Mouse (Mus musculus) MEL (cell line): Measurements from ENCODE around the gene Tmem184b. TPM values are rescaled to one million over a fixed set of nuclear protein-coding genes. Genes with fewer than 3 reads are reported as not detected.

ENCODE experiments used
- DNase-seq: peaks from one replicate; pipeline ENCODE4 v3.0.0; 2011; ENCODE audit warnings: low read depth, low spot score
- H3K27ac ChIP-seq: 2 replicates; pipeline ENCODE4 v1.5.1; 2012; ENCODE audit warnings: low read depth, mild to moderate bottlenecking, control low read depth, low read length, moderate library complexity; ENCODE audit not compliant: control insufficient read depth
- H3K27me3 ChIP-seq, 2 experiments: fragments of 150-350 bp in 1 of 2; sonication (generic) in 1 of 2; 2 replicates each; pipeline ENCODE4 v1.6.1; 2012; ENCODE audit warnings: low read length in 2 of 2, mild to moderate bottlenecking in 2 of 2, improper control_type of control experiment in 1 of 2, moderate library complexity in 1 of 2; ENCODE audit not compliant: insufficient read depth in 2 of 2, control insufficient read depth in 1 of 2
- H3K36me3 ChIP-seq, 2 experiments: 2 replicates each; pipeline ENCODE4 v1.6.1; 2012 to 2014; ENCODE audit warnings: low read length in 2 of 2, improper control_type of control experiment in 1 of 2, inconsistent platforms in 1 of 2, mild to moderate bottlenecking in 1 of 2; ENCODE audit not compliant: insufficient read depth in 2 of 2, control insufficient read depth in 1 of 2
- H3K4me1 ChIP-seq, 2 experiments: fragments of 150-350 bp in 1 of 2; sonication (generic) in 1 of 2; 2 replicates each; pipeline ENCODE4 v1.6.1; 2012; ENCODE audit warnings: low read length in 2 of 2, improper control_type of control experiment in 1 of 2, mild to moderate bottlenecking in 1 of 2; ENCODE audit not compliant: insufficient read depth in 2 of 2, control insufficient read depth in 1 of 2
- H3K4me3 ChIP-seq, 2 experiments: fragments of 150-350 bp in 1 of 2; sonication (generic) in 1 of 2; 2 replicates each; pipeline ENCODE4 v1.5.1; 2012; ENCODE audit warnings: low read depth in 2 of 2, low read length in 2 of 2, mild to moderate bottlenecking in 2 of 2, moderate library complexity in 2 of 2, control low read depth in 1 of 2, improper control_type of control experiment in 1 of 2; ENCODE audit not compliant: control insufficient read depth in 1 of 2, insufficient read depth in 1 of 2
- H3K79me2 ChIP-seq: 2 replicates; pipeline ENCODE4 v1.6.1; 2012; ENCODE audit warnings: mild to moderate bottlenecking, low read length, moderate library complexity; ENCODE audit not compliant: control insufficient read depth, poor library complexity, insufficient read depth
- H3K9ac ChIP-seq: 2 replicates; pipeline ENCODE4 v1.6.1; 2012; ENCODE audit warnings: low read depth, mild to moderate bottlenecking, control low read depth, low read length, moderate library complexity; ENCODE audit not compliant: control insufficient read depth, poor library complexity, severe bottlenecking
- H3K9me3 ChIP-seq: fragments of 150-350 bp; sonication (generic); replicated peaks from 2 replicates; pipeline ENCODE4 v1.6.1; 2012; ENCODE audit warnings: mild to moderate bottlenecking, low read length, improper control_type of control experiment, moderate library complexity; ENCODE audit not compliant: insufficient read depth
- CHD2 ChIP-seq: IDR thresholded peaks from 2 replicates; pipeline ENCODE4 v1.6.1; 2011; ENCODE audit warnings: low read length, improper control_type of control experiment
- EP300 ChIP-seq, 2 experiments: IDR thresholded peaks; 2 replicates each; pipeline ENCODE4 v1.6.1; 2011; ENCODE audit warnings: improper control_type of control experiment in 2 of 2, low read length in 2 of 2, low read depth in 1 of 2, mild to moderate bottlenecking in 1 of 2
- ETS1 ChIP-seq: IDR thresholded peaks from 2 replicates; pipeline ENCODE4 v1.6.1; 2012; ENCODE audit warnings: low read depth, mild to moderate bottlenecking, inconsistent platforms, low read length, improper control_type of control experiment, moderate library complexity
- GATA1 ChIP-seq: IDR thresholded peaks from 2 replicates; pipeline ENCODE4 v1.6.1; 2011; ENCODE audit warnings: low read depth, low read length, improper control_type of control experiment
- HCFC1 ChIP-seq: IDR thresholded peaks from 2 replicates; pipeline ENCODE4 v1.6.1; 2012; ENCODE audit warnings: low read depth, mild to moderate bottlenecking, inconsistent platforms, low read length, improper control_type of control experiment, moderate library complexity
- JUND ChIP-seq: IDR thresholded peaks from 2 replicates; pipeline ENCODE4 v1.6.1; 2011; ENCODE audit warnings: low read depth, mild to moderate bottlenecking, improper control_type of control experiment, low read length
- KAT2A ChIP-seq: conservative IDR thresholded peaks from 2 replicates; pipeline ENCODE4 v1.6.1; 2012; ENCODE audit warnings: low read depth, low read length, improper control_type of control experiment, inconsistent platforms
- MXI1 ChIP-seq: IDR thresholded peaks from 2 replicates; pipeline ENCODE4 v1.6.1; 2011; ENCODE audit warnings: mild to moderate bottlenecking, low read depth, low read length, improper control_type of control experiment
- MYC ChIP-seq: IDR thresholded peaks from 2 replicates; pipeline ENCODE4 v1.6.1; 2011; ENCODE audit warnings: low read depth, mild to moderate bottlenecking, low read length, improper control_type of control experiment, moderate library complexity
- NRF1 ChIP-seq: IDR thresholded peaks from 2 replicates; pipeline ENCODE4 v1.6.1; 2014; ENCODE audit warnings: low read depth, mild to moderate bottlenecking, inconsistent platforms, low read length, improper control_type of control experiment, moderate library complexity; ENCODE audit not compliant: poor library complexity, insufficient read depth, severe bottlenecking
- POLR2AphosphoS2 ChIP-seq: IDR thresholded peaks from 2 replicates; pipeline ENCODE4 v1.6.1; 2011; ENCODE audit warnings: low read length, improper control_type of control experiment
- POLR2AphosphoS5 ChIP-seq: IDR thresholded peaks from 2 replicates; pipeline ENCODE4 v1.6.1; 2012; ENCODE audit warnings: low read depth, borderline replicate concordance, mild to moderate bottlenecking, inconsistent platforms, low read length, moderate library complexity, mixed read lengths
- SIN3A ChIP-seq: IDR thresholded peaks from 2 replicates; pipeline ENCODE4 v1.6.1; 2012; ENCODE audit warnings: low read length, improper control_type of control experiment, inconsistent platforms
- SMC3 ChIP-seq: IDR thresholded peaks from 2 replicates; pipeline ENCODE4 v1.6.1; 2011; ENCODE audit warnings: low read depth, low read length, improper control_type of control experiment
- TAL1 ChIP-seq: IDR thresholded peaks from 2 replicates; pipeline ENCODE4 v1.6.1; 2012; ENCODE audit warnings: mild to moderate bottlenecking, inconsistent platforms, low read length, moderate library complexity, mixed read lengths
- TBP ChIP-seq: IDR thresholded peaks from 2 replicates; pipeline ENCODE4 v1.8.0; 2011; ENCODE audit warnings: low read depth, low read length, improper control_type of control experiment
- TCF12 ChIP-seq: IDR thresholded peaks from 2 replicates; pipeline ENCODE4 v1.6.1; 2014; ENCODE audit warnings: low read depth, mild to moderate bottlenecking, inconsistent platforms, low read length, improper control_type of control experiment, moderate library complexity
- USF1 ChIP-seq: IDR thresholded peaks from 2 replicates; pipeline ENCODE4 v1.6.1; 2014; ENCODE audit warnings: low read depth, mild to moderate bottlenecking, inconsistent platforms, low read length, improper control_type of control experiment, moderate library complexity
- USF2 ChIP-seq, 2 experiments: IDR thresholded peaks; 2 replicates each; pipeline ENCODE4 v1.6.1; 2011 to 2012; ENCODE audit warnings: improper control_type of control experiment in 2 of 2, low read length in 2 of 2, borderline replicate concordance in 1 of 2, inconsistent platforms in 1 of 2, low read depth in 1 of 2, mild to moderate bottlenecking in 1 of 2; ENCODE audit not compliant: insufficient read depth in 1 of 2
- ZC3H11A ChIP-seq: IDR thresholded peaks from 2 replicates; pipeline ENCODE4 v1.6.1; 2012; ENCODE audit warnings: low read depth, mild to moderate bottlenecking, inconsistent platforms, low read length, improper control_type of control experiment
- ZKSCAN1 ChIP-seq: IDR thresholded peaks from 2 replicates; pipeline ENCODE4 v1.6.1; 2012; ENCODE audit warnings: low read depth, mild to moderate bottlenecking, inconsistent platforms, low read length, improper control_type of control experiment, moderate library complexity
- ZMIZ1 ChIP-seq: IDR thresholded peaks from 2 replicates; pipeline ENCODE4 v1.6.1; 2012; ENCODE audit warnings: low read depth, mild to moderate bottlenecking, inconsistent platforms, low read length, improper control_type of control experiment, moderate library complexity
- ZNF384 ChIP-seq: IDR thresholded peaks from 2 replicates; pipeline ENCODE4 v1.6.1; 2012; ENCODE audit warnings: low read depth, mild to moderate bottlenecking, inconsistent platforms, low read length, improper control_type of control experiment
- polyA plus RNA-seq, 2 experiments: library from polyadenylated mRNA; stranded (reverse) in 1 of 2; unstranded in 1 of 2; fragments of >175 nt in 1 of 2; fragments of >200 nt in 1 of 2; gene quantifications; 2 replicates each; pipeline versions ENCODE4 v1.2.1 to v1.2.4; 2012; ENCODE audit warnings: low replicate concordance in 2 of 2, low read depth in 1 of 2; ENCODE audit not compliant: insufficient read length in 2 of 2, insufficient read depth in 1 of 2, missing spikeins in 1 of 2
- total RNA-seq: library from RNA; depleted of rRNA; stranded (reverse); fragments of 300-350 nt; gene quantifications from 2 replicates; pipeline ENCODE4 v1.2.3, GENCODE M21; 2012

Gene Tmem184b
- total and polyA plus RNA-seq, 3 experiments: 7.5 to 28.4 TPM; not detected in 1

DNA sequence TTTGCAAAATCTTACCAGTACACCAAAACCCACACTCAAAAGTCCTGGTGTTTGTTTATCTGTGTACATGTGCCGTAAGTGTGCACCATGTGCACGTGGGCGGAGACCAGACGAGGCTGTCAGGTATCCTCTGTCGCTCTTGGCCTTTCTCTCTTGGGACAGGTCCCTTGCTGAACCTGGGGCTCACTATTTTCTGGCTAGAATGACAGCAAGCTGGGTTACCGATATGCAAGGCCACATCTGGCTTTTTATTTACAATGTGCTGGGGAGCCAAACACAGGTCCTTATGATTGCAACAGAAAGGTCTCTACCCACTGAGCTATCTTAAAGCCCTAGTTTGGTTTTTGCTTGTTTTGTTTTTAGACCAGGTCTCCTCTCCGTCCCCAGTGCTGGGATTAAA, 15.8 kb downstream of the Tmem184b start:
- no peaks in the 10 kb centered on the region for H3K9me3 ChIP-seq
- no peak overlapping the region for H3K27ac ChIP-seq
- no peaks in the 10 kb centered on the region for H3K27me3 ChIP-seq
- no peak overlapping the region for H3K9ac ChIP-seq
- H3K36me3 ChIP-seq: peaks cover 0 to 4% of the 10 kb centered on the region in 2 experiments; a peak in 1 of 4 replicates
- no peak for DNase-seq
- TF ChIP-seq EP300 (IDR thresholded peaks at IDR 0.05; ENCODE audit: low read depth in 1 of 2, low read length in 2 of 2) (no peak), MXI1 (no peak), USF1 (no peak), CHD2 (no peak), GATA1 (no peak), SIN3A (no peak), USF2 (IDR thresholded peaks at IDR 0.05; ENCODE audit: borderline replicate concordance in 1 of 2, insufficient read depth in 1 of 2, low read depth in 1 of 2, low read length in 2 of 2) (no peak), ZC3H11A (no peak), KAT2A (no peak), ZMIZ1 (no peak), MYC (no peak), HCFC1 (no peak), ZKSCAN1 (no peak), SMC3 (no peak), NRF1 (no peak), ETS1 (no peak)
- H3K4me1 ChIP-seq: peaks cover 0 to 5% of the 10 kb centered on the region in 2 experiments; a peak in 2 of 4 replicates
- no peaks in the 10 kb centered on the region for H3K79me2 ChIP-seq
- H3K4me3 ChIP-seq: no peak overlapping the region

DNA sequence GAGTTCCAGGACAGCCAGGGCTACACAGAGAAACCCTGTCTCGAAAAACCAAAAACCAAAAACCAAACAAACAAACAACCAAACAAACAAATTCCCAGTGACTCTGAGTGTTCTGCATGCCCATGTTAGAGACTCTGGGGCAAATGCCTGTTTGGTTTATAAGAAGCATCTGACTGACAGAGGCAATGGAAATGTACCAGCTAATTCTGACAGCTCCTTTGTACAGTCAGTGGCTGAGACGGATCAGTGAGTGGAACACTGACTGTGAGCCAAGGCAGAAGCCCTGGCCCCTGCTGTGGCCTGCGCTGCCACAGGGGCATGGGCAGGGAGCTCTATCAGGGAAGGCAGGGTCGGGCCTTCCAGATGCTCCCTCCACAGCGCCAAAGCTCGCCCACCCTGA, 16.3 kb downstream of the Tmem184b start:
- Histone ChIP-seq H3K4me1 (peaks cover 0 to 5% of the 10 kb centered on the region in 2 experiments; a peak in 2 of 4 replicates), H3K36me3 (peaks cover 0 to 4% of the 10 kb centered on the region in 2 experiments; a peak in 1 of 4 replicates), H3K9ac (no peak overlapping the region), H3K9me3 (no peaks in the 10 kb centered on the region), H3K27me3 (no peaks in the 10 kb centered on the region), H3K4me3 (no peak overlapping the region), H3K79me2 (no peaks in the 10 kb centered on the region), H3K27ac (no peak overlapping the region)
- no peak for DNase-seq
- TF ChIP-seq ETS1 (no peak), SIN3A (no peak), POLR2AphosphoS2 (no peak), ZNF384 (no peak), ZC3H11A (no peak), TAL1 (no peak), HCFC1 (no peak), TBP (no peak), JUND (no peak), TCF12 (no peak), ZKSCAN1 (no peak), POLR2AphosphoS5 (no peak)
